Mouse (Mus musculus) stomach, postnatal 0 days (tissue): Measurements from ENCODE around the gene Pced1b. TPM values are rescaled to one million over a fixed set of nuclear protein-coding genes. Genes with fewer than 3 reads are reported as not detected.

ENCODE experiments used
- ATAC-seq: fragments of 200-750 bp; cut with Nextera tagmentation; 2 replicates; pipeline ENCODE4 v1.8.0; 2017; ENCODE audit not compliant: low FRiP score, low TSS enrichment
- DNase-seq: peaks from one replicate; pipeline ENCODE4 v3.0.0-alpha.2; 2016; ENCODE audit warnings: low spot score
- H3K27ac ChIP-seq: fragments of 300-500 bp; sonication (generic); replicated peaks from 2 replicates; pipeline ENCODE4 v1.5.1; 2014; ENCODE audit warnings: mild to moderate bottlenecking, control low read depth
- H3K27me3 ChIP-seq: fragments of 300-500 bp; sonication (generic); 2 replicates; pipeline ENCODE4 v1.6.1; 2014; ENCODE audit warnings: low read length; ENCODE audit not compliant: control insufficient read depth, insufficient read depth
- H3K36me3 ChIP-seq: fragments of 300-500 bp; sonication (generic); 2 replicates; pipeline ENCODE4 v1.6.1; 2014; ENCODE audit warnings: low read length, mixed read lengths; ENCODE audit not compliant: control insufficient read depth, insufficient read depth
- H3K4me1 ChIP-seq: fragments of 300-500 bp; sonication (generic); replicated peaks from 2 replicates; pipeline ENCODE4 v1.6.1; 2014; ENCODE audit warnings: antibody characterized with exemption; ENCODE audit not compliant: control insufficient read depth, insufficient read depth
- H3K4me2 ChIP-seq: fragments of 300-500 bp; sonication (generic); replicated peaks from 2 replicates; pipeline ENCODE4 v1.6.1; 2014; ENCODE audit warnings: low read depth, mild to moderate bottlenecking, control low read depth, moderate library complexity
- H3K4me3 ChIP-seq: fragments of 300-500 bp; sonication (generic); 2 replicates; pipeline ENCODE4 v1.5.1; 2014; ENCODE audit warnings: low read depth, low read length, control low read depth
- H3K9ac ChIP-seq: fragments of 300-500 bp; sonication (generic); 2 replicates; pipeline ENCODE4 v1.6.1; 2014; ENCODE audit warnings: mild to moderate bottlenecking, low read length, control low read depth, mixed read lengths
- H3K9me3 ChIP-seq: fragments of 300-500 bp; sonication (generic); 2 replicates; pipeline ENCODE4 v1.6.1; 2016; ENCODE audit warnings: low read length; ENCODE audit not compliant: control insufficient read depth
- CTCF ChIP-seq: IDR thresholded peaks from 2 replicates; pipeline ENCODE4 v1.5.1; 2016; ENCODE audit warnings: antibody characterized with exemption, low read depth, mild to moderate bottlenecking, moderate library complexity
- EP300 ChIP-seq: optimal IDR thresholded peaks from 2 replicates; pipeline ENCODE3; 2016; ENCODE audit warnings: antibody characterized with exemption
- WGBS: fragments of 180-500 bp; shearing (Covaris S2); extraction: QIAGEN DNeasy Blood & Tissue Kit; methylation state at CpG from one replicate; pipeline ENCODE4 v1.1.7; 2014; 5-methylcytosine and 5-hydroxymethylcytosine counted together
- polyA plus RNA-seq: library from polyadenylated mRNA; unstranded; fragments of >200 nt; fragmentation: Nextera tagmentation; extraction: Ambion mirVana; gene quantifications from 2 replicates; pipeline ENCODE4 v1.2.1, GENCODE M21; 2015

Pced1b gene
- polyA plus RNA-seq, 1 experiment from 2014 or later: 1.6 TPM

DNA sequence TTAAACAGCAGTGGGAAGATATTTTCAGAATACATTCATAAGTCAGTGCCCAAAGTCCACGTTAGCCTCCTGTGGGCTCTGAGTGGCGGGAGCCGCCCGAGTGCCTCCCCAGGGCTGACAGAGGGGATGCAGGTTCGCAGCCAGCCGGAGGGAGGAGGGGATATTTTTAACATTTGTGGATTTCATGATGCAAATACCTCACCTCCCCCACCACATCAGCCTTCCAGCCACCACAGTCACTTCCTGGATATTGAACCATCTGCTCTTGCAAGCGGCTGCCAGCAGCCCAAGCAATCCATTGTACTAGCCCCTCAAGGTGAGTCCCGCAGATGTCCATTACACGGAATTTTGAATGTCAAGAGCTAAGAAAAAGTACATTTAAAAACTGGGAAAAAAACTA, 95.4 kb downstream of the Pced1b start:
- Histone ChIP-seq H3K27ac (no peak overlapping the region), H3K4me2 (no peak overlapping the region), H3K9ac (no peak overlapping the region), H3K36me3 (no peaks in the 10 kb centered on the region), H3K27me3 (no peaks in the 10 kb centered on the region), H3K9me3 (no peaks in the 10 kb centered on the region), H3K4me3 (no peak overlapping the region), H3K4me1 (no peaks in the 10 kb centered on the region)
- DNase-seq (no peak), ATAC-seq (no peak)
- no peak for TF ChIP-seq CTCF
- TF ChIP-seq EP300: no peak
- 87% methylated on average over 9 of the region's 9 CpGs for WGBS

DNA sequence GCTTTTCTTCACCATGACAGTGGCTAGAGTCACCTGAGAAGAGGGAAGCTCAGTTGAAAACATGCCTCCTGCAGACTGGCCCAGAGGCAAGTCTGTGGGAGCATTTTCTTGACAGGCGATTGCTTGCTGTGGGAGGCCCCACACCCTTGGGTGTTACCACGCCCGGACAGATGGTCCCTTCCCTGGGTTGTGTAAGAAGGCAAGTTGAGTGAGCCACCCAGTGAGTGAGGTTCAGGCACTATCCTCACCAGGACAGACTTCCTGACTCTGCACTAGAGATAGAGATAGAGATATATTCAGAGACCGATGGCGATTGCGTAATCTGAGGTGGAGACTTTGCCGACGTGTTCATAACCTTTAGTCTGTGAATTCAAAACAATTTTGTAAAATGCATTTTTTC, 96.0 kb downstream of the Pced1b start:
- no peak for ATAC-seq
- no peak overlapping the region for H3K4me2 ChIP-seq

DNA sequence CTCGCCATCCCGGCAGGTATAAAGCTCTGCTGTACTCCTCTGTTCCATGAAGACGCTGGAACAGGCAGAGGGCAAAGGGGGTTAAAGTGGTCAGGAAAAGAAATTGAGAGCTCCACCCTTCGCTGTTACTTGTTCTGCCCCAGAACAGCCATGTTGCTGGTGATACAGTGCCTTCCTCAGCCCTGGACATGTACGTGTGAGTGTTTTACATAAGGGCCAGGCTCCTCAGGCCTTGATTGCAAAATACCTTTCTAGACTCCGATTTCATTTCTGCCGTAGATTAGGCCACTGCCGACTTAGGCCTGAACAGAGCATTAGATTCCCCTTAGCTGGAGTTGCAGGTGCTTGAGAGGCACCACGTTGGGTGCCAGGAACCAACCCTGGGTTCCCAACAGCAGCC, 97.0 kb downstream of the Pced1b start:
- WGBS: 90% methylated on average over 9 of the region's 9 CpGs

More for the DNA sequence above, 96.0 kb downstream of the Pced1b start:
- no peak overlapping the region for H3K9ac ChIP-seq
- H3K27me3 ChIP-seq: no peaks in the 10 kb centered on the region
- no peak overlapping the region for H3K27ac ChIP-seq
- no peak for DNase-seq
- no peaks in the 10 kb centered on the region for H3K4me1 ChIP-seq
- no peak for TF ChIP-seq EP300
- no peak for TF ChIP-seq CTCF
- H3K9me3 ChIP-seq: no peaks in the 10 kb centered on the region
- no peaks in the 10 kb centered on the region for H3K36me3 ChIP-seq
- WGBS: 79% methylated on average over 8 of the region's 8 CpGs
- H3K4me3 ChIP-seq: no peak overlapping the region

DNA sequence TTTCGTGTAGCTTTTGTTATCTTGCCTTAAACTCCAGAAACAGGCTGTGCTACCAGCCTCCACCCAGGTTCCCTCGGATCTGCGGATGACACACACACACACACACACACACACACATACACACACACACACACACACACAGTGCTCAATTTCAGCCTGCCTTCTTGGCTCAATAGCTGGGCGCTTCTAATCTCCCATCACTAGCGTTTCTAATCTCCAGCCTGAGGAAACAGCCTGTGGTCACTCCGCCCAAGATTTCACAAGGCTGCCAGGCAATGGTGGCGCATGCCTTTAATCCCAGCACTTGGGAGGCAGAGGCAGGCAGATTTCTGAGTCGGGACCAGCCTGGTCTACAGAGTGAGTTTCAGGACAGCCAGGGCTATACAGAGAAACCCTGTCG, 98.2 kb downstream of the Pced1b start:
- Histone ChIP-seq H3K9ac (no peak overlapping the region), H3K27ac (no peak overlapping the region), H3K36me3 (no peaks in the 10 kb centered on the region), H3K4me3 (no peak overlapping the region), H3K4me2 (no peak overlapping the region), H3K4me1 (no peaks in the 10 kb centered on the region; the same call in 1 of the 2 replicates), H3K27me3 (no peaks in the 10 kb centered on the region), H3K9me3 (no peaks in the 10 kb centered on the region)
- ATAC-seq: no peak
- 84% methylated on average over 9 of the region's 9 CpGs for WGBS
- no peak for TF ChIP-seq CTCF
- no peak for TF ChIP-seq EP300
- DNase-seq: no peak

More for the DNA sequence above, 97.0 kb downstream of the Pced1b start:
- no peak overlapping the region for H3K4me3 ChIP-seq
- H3K9me3 ChIP-seq: no peaks in the 10 kb centered on the region
- no peak for TF ChIP-seq CTCF
- no peak for TF ChIP-seq EP300
- ATAC-seq: no peak
- no peak for DNase-seq
- no peak overlapping the region for H3K4me2 ChIP-seq
- H3K36me3 ChIP-seq: no peaks in the 10 kb centered on the region
- H3K27me3 ChIP-seq: no peaks in the 10 kb centered on the region
- no peaks in the 10 kb centered on the region for H3K4me1 ChIP-seq
- H3K27ac ChIP-seq: no peak overlapping the region
- H3K9ac ChIP-seq: no peak overlapping the region

DNA sequence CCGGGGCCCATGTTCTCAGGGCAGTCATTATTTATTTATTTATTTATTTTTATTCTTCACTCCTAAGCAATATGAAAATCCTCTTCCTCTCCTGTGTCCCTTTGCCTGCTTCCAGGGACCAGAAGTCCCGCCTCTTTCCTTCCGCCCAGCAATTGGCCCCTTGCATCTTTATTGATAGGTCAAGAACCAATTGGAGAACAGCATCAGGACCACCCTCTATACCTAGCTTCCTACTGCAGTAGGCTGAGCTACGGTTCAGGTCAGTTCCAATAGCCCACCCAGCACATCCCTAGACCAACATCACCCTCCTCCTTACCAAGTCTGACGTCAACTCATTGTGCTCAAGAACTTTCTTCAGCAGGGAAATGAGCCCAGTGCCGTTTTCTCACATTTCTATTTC, 99.0 kb downstream of the Pced1b start:
- WGBS: 87% methylated on average over 6 of the region's 6 CpGs
- Histone ChIP-seq H3K9ac (no peak overlapping the region), H3K4me3 (no peak overlapping the region), H3K27ac (no peak overlapping the region), H3K4me2 (no peak overlapping the region), H3K4me1 (peaks cover 2% of the 10 kb centered on the region; the same call in 1 of the 2 replicates), H3K27me3 (no peaks in the 10 kb centered on the region), H3K9me3 (no peaks in the 10 kb centered on the region), H3K36me3 (no peaks in the 10 kb centered on the region)
- DNase-seq (no peak), ATAC-seq (no peak)
- TF ChIP-seq CTCF (no peak), EP300 (no peak)

GRCm38 (mm10) chr15:97346413-97346812, 99.5 kb downstream of the Pced1b start:
- peaks cover 2% of the 10 kb centered on the region; the same call in 1 of the 2 replicates for H3K4me1 ChIP-seq
- no peak overlapping the region for H3K4me3 ChIP-seq
- no peaks in the 10 kb centered on the region for H3K36me3 ChIP-seq
- H3K27ac ChIP-seq: no peak overlapping the region
- 72% methylated on average over 5 of the region's 5 CpGs for WGBS
- DNase-seq: no peak
- no peaks in the 10 kb centered on the region for H3K9me3 ChIP-seq
- H3K9ac ChIP-seq: no peak overlapping the region
- ATAC-seq: no peak
- H3K4me2 ChIP-seq: no peak overlapping the region
- no peaks in the 10 kb centered on the region for H3K27me3 ChIP-seq
- TF ChIP-seq CTCF: no peak
- TF ChIP-seq EP300: no peak
